Mouse (Mus musculus): ENCODE results near the gene Cela3b. TPM values are rescaled to one million over a fixed set of nuclear protein-coding genes. Genes with fewer than 3 reads are reported as not detected.

Cela3b gene
- total RNA-seq, 2 experiments from 2014 or later = not detected

DNA sequence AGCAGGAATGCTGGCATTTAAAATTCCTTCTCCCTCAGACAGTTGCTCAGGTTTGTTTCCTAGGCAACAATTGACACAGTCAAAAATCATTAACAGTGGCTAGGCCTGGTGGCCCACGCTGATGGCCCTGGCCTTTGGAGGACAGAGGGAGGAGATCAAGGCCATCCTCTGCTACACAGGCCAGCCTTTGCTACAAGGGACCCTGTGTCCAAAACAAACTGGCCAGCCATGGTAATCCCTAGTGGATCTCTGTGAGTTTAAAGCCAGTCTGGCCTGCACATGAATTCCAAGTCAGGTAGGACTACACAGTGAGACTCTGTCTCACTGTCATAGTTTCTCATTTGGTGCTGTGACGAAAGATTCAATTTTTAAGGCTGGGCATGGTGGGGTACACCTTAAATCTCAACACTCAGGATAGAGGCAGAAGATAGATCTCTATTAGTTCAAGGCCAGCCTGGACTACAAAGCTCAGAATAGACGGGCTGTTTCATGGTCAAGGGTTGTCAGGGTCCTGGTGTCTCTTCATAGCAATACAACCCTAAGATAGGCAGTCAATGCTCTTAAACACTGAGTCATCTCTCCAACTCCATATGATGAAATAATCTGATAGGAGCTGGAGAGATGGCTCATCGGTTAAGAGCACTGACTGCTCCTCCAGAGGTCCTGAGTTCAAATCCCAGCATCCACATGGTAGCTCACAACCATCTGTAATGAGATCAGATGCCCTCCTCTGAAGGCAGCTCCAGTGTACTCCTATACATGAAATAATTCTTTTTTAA, 52.6 kb downstream of the Cela3b start:
- DNase-seq (ENCODE audit: low spot score in 2 of 2) = no peak

DNA sequence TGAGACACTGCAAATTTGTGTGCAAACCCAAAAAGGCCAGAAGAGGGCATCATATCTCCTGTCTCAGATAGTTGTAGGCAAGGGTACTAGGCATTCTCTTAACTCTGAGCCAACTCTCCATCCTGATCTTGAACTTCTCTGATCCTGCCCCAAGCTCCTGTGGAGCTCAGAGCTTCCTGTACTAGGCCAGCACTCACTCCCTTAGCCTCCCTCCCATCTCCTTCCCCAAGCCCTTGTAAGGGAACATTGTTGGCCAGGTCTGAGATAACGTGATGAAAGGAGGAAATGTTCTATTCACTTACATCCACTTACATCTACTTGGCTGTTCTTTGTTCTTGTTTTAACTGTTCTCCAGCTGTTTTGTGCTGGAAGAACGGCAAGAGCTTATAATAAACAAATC, 53.6 kb downstream of the Cela3b start:
- DNase-seq (ENCODE audit: low spot score in 2 of 2) = no peak

DNA sequence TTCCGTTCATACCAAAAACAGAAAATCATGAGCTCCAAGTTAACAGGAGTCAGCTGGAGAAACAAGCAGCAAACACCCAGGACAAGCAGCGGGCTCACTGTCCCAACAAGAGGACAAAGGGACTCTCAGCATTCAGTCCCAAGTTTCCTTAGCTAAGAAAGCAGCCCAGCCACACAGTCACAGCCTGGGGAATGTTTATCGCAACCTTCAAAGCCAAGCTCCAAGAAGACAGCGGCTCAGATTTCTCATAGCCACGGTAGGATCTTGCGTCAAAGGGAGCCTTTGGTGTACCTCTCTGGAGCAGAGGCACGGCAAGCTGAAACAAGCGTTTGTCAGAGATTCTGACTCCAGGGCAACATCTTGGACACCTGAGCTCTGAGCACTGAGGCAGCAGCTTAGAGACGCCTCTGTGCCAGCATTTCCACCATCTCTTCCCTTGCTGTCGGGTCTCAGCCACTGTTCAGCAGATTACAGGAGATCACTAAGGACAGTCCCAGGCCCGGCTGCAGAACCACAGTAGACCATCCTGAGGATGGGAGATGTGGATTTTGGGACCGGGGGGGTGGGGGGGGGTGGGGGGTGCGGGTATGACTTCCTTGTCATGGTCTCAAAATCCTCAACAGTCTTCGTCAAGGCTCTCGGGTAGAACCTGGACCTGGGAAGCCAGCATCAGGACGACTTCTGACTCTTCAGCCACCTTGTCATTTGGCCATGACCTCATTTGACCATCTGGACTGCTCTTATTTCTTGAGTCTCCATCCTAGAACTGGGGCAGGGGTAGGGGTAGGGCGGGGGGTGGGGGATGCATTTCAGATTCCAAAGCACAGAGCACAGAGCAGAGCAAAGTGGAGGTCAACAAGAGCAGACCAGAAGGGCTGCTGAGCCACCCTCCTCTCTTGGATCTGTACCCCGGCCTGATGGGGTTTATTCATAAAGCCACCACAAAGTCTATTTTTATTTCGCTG, 54.7 kb downstream of the Cela3b start:
- DNase-seq (ENCODE audit: low spot score in 2 of 2) = no peak

DNA sequence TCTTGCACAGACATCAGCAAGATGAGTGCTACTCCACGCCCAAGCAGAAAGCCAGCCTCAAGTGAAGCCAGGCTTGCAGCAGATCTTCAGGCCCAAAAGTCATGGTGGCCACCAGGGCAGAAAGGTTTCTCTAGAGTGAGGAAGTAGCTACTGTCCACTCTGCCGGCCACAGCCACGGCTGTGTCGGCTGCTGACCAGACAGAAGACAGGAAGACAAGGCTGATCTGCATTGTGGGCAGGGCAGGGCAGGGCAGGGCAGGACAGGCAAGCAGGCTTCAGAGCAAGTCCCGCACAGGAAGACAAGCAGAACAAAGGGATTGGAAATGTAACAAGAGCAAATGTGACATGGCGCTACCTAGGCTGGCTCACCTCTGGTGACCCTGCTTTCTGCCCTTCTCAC, 56.6 kb downstream of the Cela3b start:
- DNase-seq (ENCODE audit: low spot score in 2 of 2) = no peak

DNA sequence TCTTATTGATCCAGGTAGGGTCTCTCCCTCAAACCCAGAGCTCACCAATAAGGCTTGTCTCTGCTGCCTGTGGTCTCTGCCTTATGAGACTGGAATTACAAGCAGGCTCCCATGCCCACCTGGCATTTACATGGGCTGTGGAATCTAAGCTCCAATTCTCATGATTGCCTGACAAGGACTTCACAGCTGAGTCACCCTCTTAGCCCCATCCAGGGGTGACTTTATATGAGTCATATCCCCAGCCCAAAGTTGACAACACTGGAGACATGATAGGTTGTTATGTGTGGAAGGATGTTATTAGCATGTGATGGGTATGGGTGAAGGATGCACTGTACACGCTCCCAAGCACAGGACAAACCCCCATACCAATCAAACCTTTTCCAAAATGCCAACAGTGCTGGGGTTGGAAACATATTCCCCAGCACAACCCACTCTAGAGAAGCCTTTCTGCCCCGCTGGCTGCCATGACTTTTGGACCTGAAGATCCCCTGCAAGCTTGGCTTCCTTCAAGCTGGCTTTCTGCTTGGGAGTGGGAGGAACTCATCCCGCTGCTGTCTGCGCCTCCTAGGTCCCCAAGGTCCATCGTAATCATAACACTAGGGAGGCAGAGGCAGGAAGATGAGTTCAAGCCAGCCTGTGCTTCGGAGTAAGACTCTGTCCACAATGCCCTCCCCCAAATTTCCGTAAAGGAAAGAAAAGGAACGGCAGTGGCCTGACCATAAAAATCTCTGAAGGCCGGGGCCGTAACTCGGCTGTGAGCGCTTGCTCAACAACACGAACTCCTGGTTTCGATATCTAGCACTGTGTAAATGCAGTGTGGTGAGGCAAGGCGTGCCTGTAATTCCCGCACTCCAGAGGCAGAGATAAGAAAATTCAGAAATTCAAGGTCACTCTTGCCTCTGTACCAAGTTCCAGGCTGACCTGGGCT, 58.5 kb downstream of the Cela3b start:
- no peak for DNase-seq (ENCODE audit: low spot score in 2 of 2)

Other genes starting within 250 kb of the Cela3b start
- gene Wnt4, start 153.1 kb downstream of the Cela3b start, total RNA-seq (2021) = 1 to 10 TPM; 5.6 to 7.2 TPM
- gene Cdc42, start 72.8 kb downstream of the Cela3b start, total RNA-seq (2021) = 100 to 1,000 TPM; 285 to 289 TPM
- gene Cela3a, start 20.7 kb downstream of the Cela3b start, total RNA-seq (2021) = not detected
- gene 1700013G24Rik, start 22.7 kb upstream of the Cela3b start, total RNA-seq (2021) = not detected
- gene Hspg2, start 38.2 kb upstream of the Cela3b start, total RNA-seq (2021) = 1 to 10 TPM; 4.2 to 4.3 TPM
- gene Ldlrad2, start 144.0 kb upstream of the Cela3b start, total RNA-seq (2021) = not detected
- gene Usp48, start 163.2 kb upstream of the Cela3b start, total RNA-seq (2021) = 100 to 1,000 TPM; 111 to 136 TPM
- 100 to 1,000 TPM; 259 to 271 TPM for gene Rap1gap, start 234.2 kb upstream of the Cela3b start, total RNA-seq (2021)

Measured in layer of hippocampus, adult 18-20 months (tissue).